Mouse (Mus musculus) cerebral cortex, adult 2 months (tissue): ENCODE measurements around the gene Daam2.

Experiments
- WGBS: fragments of 180-500 bp; shearing (Covaris S2); methylation state at CpG from one replicate; pipeline ENCODE4 v1.1.7; 2018; 5-methylcytosine and 5-hydroxymethylcytosine counted together

Gene Daam2

GRCm38 (mm10) chr17:49481876-49482275 is 82.3 kb downstream of the Daam2 start:
- WGBS, result 49% methylated on average over 3 of the region's 3 CpGs

- 68% methylated on average over 4 of the region's 4 CpGs for WGBS
Observed at GRCm38 (mm10) chr17:49477370-49477769, 86.8 kb downstream of the Daam2 start.

GRCm38 (mm10) chr17:49475174-49475573 is 89.0 kb downstream of the Daam2 start:
- 84% methylated on average over 1 of the region's 1 CpGs for WGBS

GRCm38 (mm10) chr17:49474051-49474450 is 90.1 kb downstream of the Daam2 start:
- WGBS, result 73% methylated on average over 4 of the region's 4 CpGs

- 61% methylated on average over 8 of the region's 8 CpGs for WGBS
Observed at GRCm38 (mm10) chr17:49472626-49473025, 91.5 kb downstream of the Daam2 start.

- 35% methylated on average over 4 of the region's 4 CpGs for WGBS
Observed at GRCm38 (mm10) chr17:49468223-49468622, 95.9 kb downstream of the Daam2 start.

- 84% methylated on average over 3 of the region's 3 CpGs for WGBS
Observed at GRCm38 (mm10) chr17:49464884-49465283, 99.3 kb downstream of the Daam2 start.

- 91% methylated on average over 18 of the region's 18 CpGs for WGBS
Observed at GRCm38 (mm10) chr17:49458386-49458785, 105.8 kb downstream of the Daam2 start.

- 92% methylated on average over 3 of the region's 3 CpGs for WGBS
Observed at GRCm38 (mm10) chr17:49457833-49458232, 106.3 kb downstream of the Daam2 start.

GRCm38 (mm10) chr17:49456334-49456733 is 107.8 kb downstream of the Daam2 start:
- WGBS, result 65% methylated on average over 4 of the region's 4 CpGs

GRCm38 (mm10) chr17:49450922-49451321 is 113.2 kb downstream of the Daam2 start:
- 88% methylated on average over 6 of the region's 6 CpGs for WGBS

GRCm38 (mm10) chr17:49449230-49449608 is 114.9 kb downstream of the Daam2 start:
- WGBS, result 93% methylated on average over 8 of the region's 8 CpGs

GRCm38 (mm10) chr17:49448570-49449229 is 115.4 kb downstream of the Daam2 start:
- WGBS, result 78% methylated on average over 9 of the region's 9 CpGs

GRCm38 (mm10) chr17:49442841-49443240 is 121.3 kb downstream of the Daam2 start:
- 85% methylated on average over 3 of the region's 3 CpGs for WGBS

- 91% methylated on average over 14 of the region's 14 CpGs for WGBS
Observed at GRCm38 (mm10) chr17:49440331-49441130, 123.6 kb downstream of the Daam2 start.

- 90% methylated on average over 4 of the region's 4 CpGs for WGBS
Observed at GRCm38 (mm10) chr17:49439706-49440105, 124.4 kb downstream of the Daam2 start.

GRCm38 (mm10) chr17:49438822-49439574 is 125.1 kb downstream of the Daam2 start:
- 95% methylated on average over 12 of the region's 12 CpGs for WGBS

- WGBS, result 84% methylated on average over 6 of the region's 6 CpGs
Observed at GRCm38 (mm10) chr17:49436631-49437030, 127.5 kb downstream of the Daam2 start.

GRCm38 (mm10) chr17:49435081-49435480 is 129.1 kb downstream of the Daam2 start:
- WGBS, result 94% methylated on average over 10 of the region's 10 CpGs

- WGBS, result 95% methylated on average over 6 of the region's 6 CpGs
Observed at GRCm38 (mm10) chr17:49434236-49434635, 129.9 kb downstream of the Daam2 start.

GRCm38 (mm10) chr17:49433071-49433470 is 131.1 kb downstream of the Daam2 start:
- 93% methylated on average over 6 of the region's 6 CpGs for WGBS

GRCm38 (mm10) chr17:49432071-49432711 is 132.0 kb downstream of the Daam2 start:
- WGBS, result 47% methylated on average over 4 of the region's 4 CpGs
